Mouse (Mus musculus): ENCODE data around the gene Ldb1. TPM values are rescaled to one million over a fixed set of nuclear protein-coding genes. Genes with fewer than 3 reads are reported as not detected.
"Not testable (repeated sequence)": the region's sequence is repeated elsewhere in the genome, so short reads cannot be mapped to it uniquely, and the experiment has no call there.

Gene Ldb1
- total RNA-seq, 2 experiments from 2014 or later: 62.2 to 72.5 TPM

DNA sequence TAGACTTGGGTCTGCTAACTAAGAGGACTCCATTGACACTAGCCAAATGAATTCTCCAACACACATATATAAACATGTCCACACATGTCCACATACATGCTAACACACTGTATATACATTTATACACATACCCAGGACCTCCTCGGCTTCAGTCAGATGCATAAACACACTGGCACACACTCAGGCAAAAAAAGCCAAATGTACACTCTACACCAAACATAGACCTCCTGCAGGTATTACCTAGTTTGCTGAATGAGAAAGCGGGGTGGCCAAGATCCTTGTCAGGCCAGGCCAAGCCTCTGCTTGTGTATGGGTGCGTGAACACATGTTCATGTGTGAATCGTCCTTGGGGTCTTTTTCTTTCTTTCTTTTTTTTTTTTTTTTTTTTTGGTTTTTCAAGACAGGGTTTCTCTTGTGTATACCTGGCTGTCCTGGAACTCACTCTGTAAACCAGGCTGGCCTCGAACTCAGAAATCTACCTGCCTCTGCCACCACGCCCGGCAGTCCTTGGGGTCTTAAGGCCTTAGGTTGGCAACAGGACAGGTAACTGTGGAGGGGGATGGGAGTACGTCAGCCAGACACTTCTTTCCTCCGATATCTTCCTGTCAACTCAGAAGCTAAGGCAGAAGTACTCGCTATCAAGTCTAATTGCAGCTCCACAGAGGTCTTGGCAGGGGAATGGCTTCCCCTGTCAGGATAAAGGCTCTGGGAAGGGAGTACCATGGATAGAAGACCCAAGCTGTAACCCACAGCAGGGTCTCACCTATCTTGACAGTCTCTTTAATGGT, 14.6 kb downstream of the Ldb1 start:
- no peak for DNase-seq
- intact Hi-C loops (cut with DNase I): no loop called here

DNA sequence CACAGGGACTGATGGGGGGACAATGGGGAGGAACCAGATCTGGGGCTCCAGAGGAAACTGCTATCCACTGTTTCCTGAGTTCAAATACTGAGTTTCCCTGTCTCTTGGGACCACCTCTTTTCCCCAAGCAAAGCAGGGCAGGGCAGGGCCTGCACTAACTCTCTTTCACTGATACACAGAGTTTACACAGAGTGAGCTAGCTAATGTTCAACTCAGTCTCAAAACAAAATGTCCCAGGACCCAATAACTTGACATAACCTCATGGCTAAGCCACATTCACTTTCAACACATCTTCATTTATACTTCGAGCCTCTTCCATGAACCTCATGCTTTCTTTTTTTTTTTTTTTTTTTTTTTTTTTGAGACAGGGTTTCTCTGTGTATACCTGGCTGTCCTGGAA, 15.4 kb downstream of the Ldb1 start:
- no peak for DNase-seq
- intact Hi-C loops (cut with DNase I): no loop called here

DNA sequence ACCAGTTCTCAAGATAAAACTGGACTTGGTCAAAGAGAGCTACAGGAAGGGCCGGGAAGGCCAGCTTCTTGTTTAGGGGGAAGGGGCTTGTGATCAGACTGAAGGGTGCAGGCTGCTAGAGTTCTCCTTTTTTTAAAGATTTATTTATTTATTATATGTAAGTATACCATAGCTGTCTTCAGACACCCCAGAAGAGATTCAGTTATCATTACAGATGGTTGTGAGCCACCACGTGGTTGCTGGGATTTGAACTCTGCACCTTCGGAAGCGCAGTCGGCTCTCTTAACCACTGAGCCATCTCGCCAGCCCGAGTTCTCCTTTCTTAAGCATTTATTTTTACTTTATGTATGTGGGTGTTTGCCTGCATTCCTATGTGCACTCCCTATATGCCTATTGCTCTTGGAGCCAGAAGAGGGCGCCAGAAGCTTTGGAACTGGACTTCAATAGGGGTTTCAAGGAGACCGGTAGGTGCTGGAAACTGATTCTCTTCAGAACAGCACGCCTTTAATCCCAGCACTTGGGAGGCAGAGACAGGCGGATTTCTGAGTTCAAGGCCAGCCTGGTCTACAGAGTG, 16.2 kb downstream of the Ldb1 start:
- no peak for DNase-seq
- intact Hi-C loops (cut with DNase I): no loop called here

GRCm38 (mm10) chr19:46026567-46026966, 18.4 kb downstream of the Ldb1 start:
- intact Hi-C loops (cut with DNase I): no loop called here
- DNase-seq: peak; percentile 71 to 72

- intact Hi-C loops (cut with DNase I): no loop called here
- no peak for DNase-seq
These were observed 20.1 kb downstream of the Ldb1 start for GRCm38 (mm10) chr19:46024959-46025358.

- intact Hi-C loops (cut with DNase I): no loop called here
- DNase-seq: no peak
These were observed 29.0 kb downstream of the Ldb1 start for GRCm38 (mm10) chr19:46016023-46016422.

GRCm38 (mm10) chr19:46014572-46015178, 30.3 kb downstream of the Ldb1 start:
- DNase-seq: peak; percentile 91 to 95
- intact Hi-C loops (cut with DNase I): loop anchor here (2.0 to 5.0 kb wide), 3 partner anchors 52 to 210 kb away; no protein-coding TSS in a partner anchor

DNA sequence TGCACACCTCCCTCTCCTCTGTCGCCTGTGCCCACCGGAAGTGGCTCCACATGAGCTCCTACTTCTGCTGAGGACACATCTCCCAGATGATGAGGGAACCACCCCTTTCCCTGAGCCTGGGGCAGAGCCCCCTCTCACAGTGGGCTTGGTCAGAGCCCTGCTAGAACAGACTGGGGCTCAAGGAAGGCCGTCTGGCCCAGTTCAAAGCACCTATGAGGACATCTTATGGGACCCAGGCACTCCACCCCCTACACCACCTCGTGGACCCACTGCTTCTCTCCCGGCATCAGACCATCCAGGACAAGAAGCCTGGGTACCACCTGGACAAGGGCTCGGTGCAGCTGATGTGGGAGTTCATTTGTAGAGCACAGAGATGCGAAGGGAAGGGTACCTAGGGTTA, 39.3 kb downstream of the Ldb1 start:
- DNase-seq: no peak
- intact Hi-C loops (cut with DNase I): loop anchor here (10.0 kb wide), 1 partner anchor 431 kb away; no protein-coding TSS in a partner anchor

GRCm38 (mm10) chr19:46004814-46005466, 40.1 kb downstream of the Ldb1 start:
- DNase-seq: no peak
- intact Hi-C loops (cut with DNase I): loop anchor here (10.0 kb wide), 1 partner anchor 430 kb away; no protein-coding TSS in a partner anchor

GRCm38 (mm10) chr19:46003371-46004226, 41.4 kb downstream of the Ldb1 start, which contains the start of gene Hps6:
Gene Hps6 (plus strand): TSS chr19:46003508.
- intact Hi-C loops (cut with DNase I): loop anchor here (10.0 kb wide), 1 partner anchor 429 kb away; no protein-coding TSS in a partner anchor
- peak; percentile 91 for DNase-seq

DNA sequence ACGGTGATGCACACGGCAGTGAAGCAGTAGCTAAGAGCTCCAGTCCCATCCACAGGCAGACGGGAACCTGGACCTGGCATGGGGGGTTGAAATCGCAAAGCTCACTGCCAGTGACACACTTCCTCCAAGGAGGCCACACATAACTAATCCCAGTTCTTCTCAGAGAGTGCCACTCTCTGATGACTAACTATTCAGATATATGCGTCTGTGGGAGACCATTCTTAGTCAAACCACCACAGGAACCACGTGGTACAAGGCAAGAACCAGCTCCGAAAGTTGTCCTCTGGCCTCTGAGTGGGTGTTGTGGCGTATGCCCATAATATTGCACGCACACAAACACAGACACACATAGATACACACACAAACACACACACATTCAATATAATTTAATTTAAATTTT, 42.7 kb downstream of the Ldb1 start:
- intact Hi-C loops (cut with DNase I): loop anchor here (10.0 kb wide), 1 partner anchor 427 kb away; no protein-coding TSS in a partner anchor
- DNase-seq: no peak

DNA sequence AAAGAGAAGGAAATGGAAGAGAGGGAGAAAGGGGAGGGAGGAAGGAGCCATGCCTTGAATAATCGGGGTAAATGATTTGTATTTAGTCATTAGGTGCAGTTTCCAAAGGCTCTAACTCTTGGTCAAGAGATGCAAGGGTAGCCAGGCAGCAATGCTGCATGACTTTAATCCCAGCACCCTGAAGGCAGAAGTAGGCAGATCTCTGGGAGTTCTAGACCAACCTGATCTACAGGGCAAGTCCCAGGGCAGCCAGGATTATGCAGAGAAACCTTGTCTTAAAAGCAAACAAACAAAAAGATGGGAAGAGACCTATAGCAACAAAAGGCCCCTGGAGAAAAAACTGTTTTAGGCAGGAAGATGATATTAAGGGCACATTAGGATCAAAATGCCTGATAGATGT, 45.6 kb downstream of the Ldb1 start:
- DNase-seq: no peak
- intact Hi-C loops (cut with DNase I): no loop called here

DNA sequence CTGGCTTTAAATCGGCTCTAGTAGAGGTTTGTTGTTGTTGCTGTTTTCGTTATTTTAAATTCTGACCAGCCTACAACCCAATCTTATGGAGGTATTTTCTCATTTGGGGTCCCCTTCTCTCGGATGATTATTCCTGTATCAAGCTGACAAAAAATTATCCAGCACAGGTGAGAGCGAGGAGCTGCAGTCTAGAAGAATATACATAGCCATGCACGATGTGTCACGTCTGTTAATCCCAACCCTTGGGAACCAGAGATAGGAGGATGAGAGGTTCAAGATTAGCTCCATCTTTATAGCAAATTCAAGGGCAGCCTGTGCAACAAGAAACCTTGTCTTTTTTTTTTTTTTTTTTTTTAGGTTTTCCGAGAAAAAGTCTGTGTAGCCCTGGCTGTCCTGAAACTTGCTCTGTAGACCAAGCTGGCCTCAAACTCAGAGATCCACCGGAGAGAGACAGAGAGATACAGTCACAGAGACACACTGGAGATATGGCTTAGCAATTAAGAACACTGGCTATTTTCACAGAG, 46.3 kb downstream of the Ldb1 start:
- DNase-seq: no peak
- intact Hi-C loops (cut with DNase I): no loop called here

GRCm38 (mm10) chr19:45997785-45998693, 47.0 kb downstream of the Ldb1 start, which contains the start of gene Armh3:
Gene Armh3 (minus strand): TSS chr19:45998488.
- DNase-seq: peak; percentile 95
- intact Hi-C loops (cut with DNase I): no loop called here

GRCm38 (mm10) chr19:45997365-45997764, 47.6 kb downstream of the Ldb1 start:
- DNase-seq: no peak
- intact Hi-C loops (cut with DNase I): no loop called here

DNA sequence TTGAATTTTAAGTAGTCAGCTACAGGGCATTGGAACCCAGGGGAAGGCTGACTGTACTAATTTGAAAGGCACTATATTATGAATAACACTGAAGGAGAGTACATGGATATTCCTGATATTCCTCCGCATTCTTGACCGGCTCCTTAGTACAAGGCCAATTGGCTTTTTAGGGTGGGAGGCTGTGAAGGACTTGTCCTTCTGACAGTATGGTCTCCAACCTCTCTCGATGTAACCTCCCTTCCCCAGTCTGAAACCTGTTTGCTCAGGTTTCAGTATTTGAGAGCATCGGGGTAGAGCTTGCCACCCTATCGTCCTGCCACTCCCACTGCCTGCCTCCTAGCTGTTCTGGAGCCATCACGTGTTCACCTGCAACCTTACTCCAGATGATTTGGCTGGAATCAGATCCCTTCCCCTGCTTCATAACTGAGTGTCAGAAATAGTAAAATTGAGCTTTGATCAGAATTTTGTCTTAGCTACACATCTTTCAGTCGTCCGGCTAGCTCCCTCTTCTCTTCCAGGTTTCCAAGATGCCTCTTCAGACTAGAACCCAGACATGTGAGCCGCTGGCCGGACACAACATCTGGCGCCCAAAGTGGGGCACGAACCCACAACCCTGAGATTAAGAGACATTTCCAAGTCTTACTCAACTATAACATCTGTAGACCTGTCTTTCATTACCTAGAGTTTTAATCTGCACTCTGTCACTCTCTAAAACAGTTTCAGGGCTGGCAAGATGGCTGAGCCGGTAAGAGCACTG, 50.9 kb downstream of the Ldb1 start:
- intact Hi-C loops (cut with DNase I): no loop called here
- no peak for DNase-seq

- intact Hi-C loops (cut with DNase I); DNase-seq: not testable (repeated sequence)
These were observed 51.6 kb downstream of the Ldb1 start for GRCm38 (mm10) chr19:45993441-45993840.

GRCm38 (mm10) chr19:45991171-45991570, 53.8 kb downstream of the Ldb1 start:
- intact Hi-C loops (cut with DNase I): no loop called here

More at GRCm38 (mm10) chr19:45991171-45991570, 53.8 kb downstream of the Ldb1 start:
- no peak for DNase-seq

Data from heart, postnatal 10 days (tissue).